Mouse (Mus musculus) left cerebral cortex, adult 9 months (tissue): ENCODE measurements around the gene Gpam.

ENCODE experiments used
- DNase-seq, 2 experiments: peaks; one replicate each; pipeline ENCODE4 v3.0.0; 2022; ENCODE audit warnings: low spot score in 2 of 2

Gpam gene

GRCm38 (mm10) chr19:55101659-55102058, 25.4 kb downstream of the Gpam start:
- no peak for DNase-seq

- DNase-seq, result no peak
These were observed 26.6 kb downstream of the Gpam start for GRCm38 (mm10) chr19:55100227-55101140.

- DNase-seq, result peak; percentile 57 to 81
These were observed 27.6 kb downstream of the Gpam start for GRCm38 (mm10) chr19:55099184-55100160.

- peak in 1 of 2 experiments; percentile 21 for DNase-seq
These were observed 28.4 kb downstream of the Gpam start for GRCm38 (mm10) chr19:55098409-55099183.

- no peak for DNase-seq
These were observed 29.6 kb downstream of the Gpam start for GRCm38 (mm10) chr19:55097396-55097967.

- DNase-seq, result no peak
These were observed 30.4 kb downstream of the Gpam start for GRCm38 (mm10) chr19:55096666-55097065.

- no peak for DNase-seq
These were observed 31.5 kb downstream of the Gpam start for GRCm38 (mm10) chr19:55095547-55095946.

GRCm38 (mm10) chr19:55091602-55092413, 35.2 kb downstream of the Gpam start:
- peak in 1 of 2 experiments; percentile 60 for DNase-seq

- no peak for DNase-seq
These were observed 36.2 kb downstream of the Gpam start for GRCm38 (mm10) chr19:55090885-55091284.

- DNase-seq, result no peak
These were observed 36.9 kb downstream of the Gpam start for GRCm38 (mm10) chr19:55090142-55090541.

GRCm38 (mm10) chr19:55087776-55088175, 39.3 kb downstream of the Gpam start:
- DNase-seq, result no peak

- DNase-seq, result no peak
These were observed 41.2 kb downstream of the Gpam start for GRCm38 (mm10) chr19:55085857-55086185.

GRCm38 (mm10) chr19:55084971-55085856, 41.8 kb downstream of the Gpam start:
- no peak for DNase-seq

GRCm38 (mm10) chr19:55076822-55077221, 50.2 kb downstream of the Gpam start:
- DNase-seq, result peak in 1 of 2 experiments; percentile 49

- DNase-seq, result no peak
These were observed 54.0 kb downstream of the Gpam start for GRCm38 (mm10) chr19:55073004-55073403.

GRCm38 (mm10) chr19:55069054-55069453, 58.0 kb downstream of the Gpam start:
- peak; percentile 48 to 50 for DNase-seq

- no peak for DNase-seq
These were observed 63.8 kb downstream of the Gpam start for GRCm38 (mm10) chr19:55063272-55063671.

GRCm38 (mm10) chr19:55062501-55062900, 64.5 kb downstream of the Gpam start:
- no peak for DNase-seq

- DNase-seq, result peak in 1 of 2 experiments; percentile 68
These were observed 65.1 kb downstream of the Gpam start for GRCm38 (mm10) chr19:55061951-55062350.
